Mouse (Mus musculus): ENCODE data around the gene Os9.
A peak's percentile ranks its signal among the peaks of the same experiment; 100 is the strongest.
"Not testable (repeated sequence)": the region's sequence is repeated elsewhere in the genome, so short reads cannot be mapped to it uniquely, and the experiment has no call there.

Gene Os9

DNA sequence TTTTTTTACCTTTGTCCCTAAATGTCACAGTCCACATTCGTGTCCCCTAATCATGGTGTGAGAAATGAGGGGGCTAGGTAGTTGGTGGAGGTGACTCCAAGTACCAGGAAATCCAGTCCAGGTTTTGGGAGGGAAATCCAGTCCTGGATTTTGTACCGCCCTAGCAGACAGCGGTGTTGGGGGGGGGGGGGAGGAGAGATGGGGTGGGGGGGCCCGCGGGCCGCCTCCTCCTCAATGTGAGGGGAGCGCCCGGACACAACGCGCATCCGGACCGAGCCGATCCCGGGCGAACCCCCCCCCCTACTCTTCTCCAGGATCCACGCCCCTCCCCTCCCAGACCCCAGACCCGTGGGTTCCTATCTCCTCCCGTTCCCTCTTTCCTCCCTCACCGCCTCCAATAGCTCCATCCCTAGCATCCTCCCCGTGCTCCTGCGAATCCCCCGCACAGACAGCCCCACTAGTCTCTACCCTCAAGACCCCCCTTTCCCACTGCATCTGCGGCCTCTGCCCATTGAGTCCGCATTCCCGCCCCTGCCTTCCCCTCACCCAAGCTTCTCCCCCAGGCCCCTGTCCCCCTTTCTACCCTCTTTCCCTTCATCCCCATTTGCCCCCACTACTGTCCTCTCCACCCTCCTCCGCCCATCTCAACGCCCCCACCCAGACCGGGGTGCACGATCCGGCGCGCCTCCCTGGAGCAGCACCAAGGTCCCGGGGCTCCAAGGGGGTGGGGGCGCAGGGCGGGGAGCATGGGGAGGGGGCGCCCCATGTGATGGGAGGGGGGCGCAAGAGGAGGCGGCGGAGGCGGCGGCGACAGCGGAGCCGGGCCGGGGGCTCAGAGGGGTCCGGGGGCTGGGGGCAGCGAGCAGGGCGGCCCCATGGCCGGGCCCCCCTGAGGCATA lies 42.0 kb downstream of the Os9 start:
- DNase-seq = peak; percentile 75

DNA sequence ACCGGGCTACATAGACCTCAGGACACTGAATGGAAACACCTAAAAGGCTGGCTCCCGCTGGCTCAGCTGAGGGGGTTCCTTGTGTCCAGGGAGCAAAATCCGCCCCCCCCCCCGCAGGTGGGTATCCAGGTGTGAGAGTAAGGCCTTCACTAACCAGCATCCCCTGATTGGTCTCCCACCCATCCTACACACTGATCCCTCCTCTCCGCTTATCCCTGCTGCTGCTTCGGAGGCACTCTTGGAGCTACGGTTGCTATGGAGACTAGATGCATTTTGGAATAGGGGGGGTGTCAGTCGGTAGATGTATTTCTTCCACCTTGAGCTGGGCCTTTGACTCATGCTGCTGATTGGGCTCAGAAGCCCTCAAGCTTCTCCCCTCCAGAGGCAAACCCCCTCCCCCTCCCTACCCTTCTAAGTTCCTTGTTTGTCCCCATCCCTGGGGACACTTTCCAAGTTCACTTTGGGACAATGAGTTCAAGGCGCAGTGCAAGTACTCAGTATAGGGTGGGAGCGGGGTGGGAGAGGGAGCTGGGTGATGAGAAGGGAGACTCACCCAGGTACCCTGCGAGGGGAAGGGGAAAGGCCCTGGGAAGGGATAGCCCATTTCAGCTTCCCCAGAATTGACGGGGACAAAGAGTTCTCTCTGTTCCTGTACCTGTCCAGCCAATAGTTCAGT lies 42.8 kb downstream of the Os9 start:
- DNase-seq = peak; percentile 56

DNA sequence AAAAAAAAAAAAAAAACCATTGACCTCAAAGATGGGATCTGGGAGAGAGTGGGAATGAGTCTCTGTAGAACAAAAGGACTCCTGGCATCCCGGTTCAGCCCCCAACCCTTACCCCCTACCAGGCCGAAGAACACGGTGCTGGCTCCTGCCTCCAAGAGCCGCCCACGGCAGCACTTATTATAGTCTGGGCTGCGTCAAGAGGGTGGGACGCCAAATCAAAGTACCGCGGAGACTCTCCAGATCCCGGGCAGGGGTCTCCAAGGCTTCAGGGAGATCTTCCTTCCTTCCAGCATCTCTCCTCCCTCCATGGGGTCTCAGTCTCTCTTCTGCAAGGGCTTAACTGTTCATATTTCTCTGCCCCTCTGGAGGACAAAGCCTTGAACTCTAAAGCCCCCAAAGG lies 43.4 kb downstream of the Os9 start:
- DNase-seq = peak; percentile 48

DNA sequence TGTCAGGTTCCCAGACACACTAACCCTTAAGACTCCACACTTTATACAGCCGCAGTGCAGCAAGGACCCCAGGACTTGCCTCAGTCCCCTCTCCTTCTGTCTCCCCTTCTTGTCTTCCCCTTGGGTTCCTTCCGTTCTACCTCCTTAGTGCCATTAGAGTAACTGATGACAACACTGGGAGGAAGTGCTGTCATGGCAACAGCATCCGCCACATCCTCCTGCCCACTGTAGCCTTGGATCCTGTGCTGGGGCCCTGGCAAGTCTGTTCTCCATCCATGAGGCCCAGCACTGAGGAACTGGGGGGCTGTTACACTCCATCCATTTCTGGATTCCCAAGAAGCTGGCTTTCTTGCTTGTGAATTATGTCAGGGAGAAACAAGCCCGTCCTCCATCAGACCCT lies 44.8 kb downstream of the Os9 start:
- DNase-seq = no peak

DNA sequence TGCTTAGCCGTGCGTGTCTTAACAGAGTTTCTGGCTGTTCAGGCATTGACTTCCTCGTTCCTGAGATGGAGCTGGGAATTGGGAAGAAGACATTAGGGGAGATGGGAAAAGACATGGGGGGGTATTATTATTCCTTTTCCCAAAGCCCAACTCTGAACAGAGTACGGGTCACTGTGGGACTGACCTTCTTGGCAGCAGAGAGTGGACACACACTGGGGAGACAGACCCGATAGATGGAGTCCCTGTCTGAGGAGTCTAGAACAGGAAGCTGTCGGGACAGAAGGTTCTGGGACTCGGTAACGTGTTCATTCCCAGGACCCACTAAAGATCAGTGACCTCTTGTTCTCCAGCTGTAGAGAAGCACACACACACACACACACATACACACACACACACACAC lies 45.3 kb downstream of the Os9 start:
- no peak for DNase-seq

DNA sequence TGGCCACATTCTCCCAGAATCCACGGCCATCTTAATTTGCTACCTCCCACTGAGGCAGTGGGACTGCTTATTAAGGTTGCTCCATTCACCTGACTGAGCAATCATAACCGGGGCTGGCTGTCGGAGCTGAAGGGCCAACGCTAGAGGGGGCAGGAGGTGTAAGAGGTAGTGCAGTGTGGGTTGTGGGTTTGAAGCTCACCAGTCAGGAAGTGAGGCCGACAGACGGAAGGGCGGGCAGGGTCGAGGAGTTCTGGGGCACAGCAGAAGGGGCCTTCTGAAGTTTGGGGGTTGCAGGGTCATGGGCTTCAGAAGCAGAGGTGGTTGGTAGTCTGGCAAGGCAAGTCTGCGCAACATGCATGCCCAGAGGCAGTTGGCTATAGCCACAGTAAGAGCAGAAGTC lies 45.9 kb downstream of the Os9 start, which contains the start of gene Agap2:
Gene Agap2 (plus strand): TSS at position 205 of the 400 bp plus-strand sequence.
- no peak for DNase-seq

DNA sequence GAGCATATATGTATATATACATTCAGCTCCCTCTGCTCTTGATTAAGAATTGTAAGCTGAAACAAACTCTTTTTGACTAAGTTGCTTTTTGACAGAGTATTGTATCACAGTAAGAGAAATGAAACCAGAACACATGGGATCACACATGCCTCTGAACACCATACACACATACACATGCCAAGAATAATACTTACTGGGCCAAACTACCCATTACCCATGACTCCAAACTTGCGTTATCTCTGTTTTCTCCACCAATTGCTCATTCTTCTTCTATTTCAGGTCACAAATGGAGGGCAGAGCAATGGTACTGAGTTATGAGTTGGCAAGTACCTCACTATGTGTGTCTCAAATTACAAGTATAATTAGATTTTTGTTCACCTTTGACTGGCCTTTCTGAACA lies 47.0 kb downstream of the Os9 start:
- DNase-seq = no peak

DNA sequence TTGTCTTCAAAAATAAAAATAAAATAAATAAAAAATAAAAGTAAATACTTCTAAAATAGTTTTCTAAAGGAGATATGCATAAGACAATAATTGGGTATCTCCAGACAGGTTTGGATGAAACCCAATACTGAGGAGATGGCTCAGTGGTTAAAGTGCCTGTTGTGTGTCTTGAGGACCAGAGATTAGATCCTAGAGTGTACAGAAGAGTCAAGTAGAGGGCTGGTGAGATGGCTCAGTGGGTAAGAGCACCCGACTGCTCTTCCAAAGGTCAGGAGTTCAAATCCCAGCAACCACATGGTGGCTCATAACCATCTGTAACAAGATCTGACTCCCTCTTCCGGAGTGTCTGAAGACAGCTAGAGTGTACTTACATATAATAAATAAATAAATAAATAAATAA lies 48.0 kb downstream of the Os9 start:
- DNase-seq = not testable (repeated sequence)

DNA sequence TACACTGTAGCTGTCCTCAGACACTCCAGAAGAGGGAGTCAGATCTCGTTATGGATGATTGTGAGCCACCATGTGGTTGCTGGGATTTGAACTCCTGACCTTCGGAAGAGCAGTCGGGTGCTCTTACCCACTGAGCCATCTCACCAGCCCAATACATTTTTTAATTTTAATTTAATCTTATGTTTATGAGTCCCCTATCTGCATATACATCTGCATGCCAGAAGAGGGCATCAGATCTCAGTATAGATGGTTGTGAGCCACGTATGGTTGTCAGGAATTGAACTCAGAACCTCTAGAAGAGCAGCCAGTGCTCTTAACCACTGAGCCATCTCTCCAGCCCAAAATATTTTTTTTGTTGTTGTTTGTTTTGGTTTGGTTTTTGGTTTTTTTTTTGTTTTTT lies 48.7 kb downstream of the Os9 start:
- DNase-seq = not testable (repeated sequence)

DNA sequence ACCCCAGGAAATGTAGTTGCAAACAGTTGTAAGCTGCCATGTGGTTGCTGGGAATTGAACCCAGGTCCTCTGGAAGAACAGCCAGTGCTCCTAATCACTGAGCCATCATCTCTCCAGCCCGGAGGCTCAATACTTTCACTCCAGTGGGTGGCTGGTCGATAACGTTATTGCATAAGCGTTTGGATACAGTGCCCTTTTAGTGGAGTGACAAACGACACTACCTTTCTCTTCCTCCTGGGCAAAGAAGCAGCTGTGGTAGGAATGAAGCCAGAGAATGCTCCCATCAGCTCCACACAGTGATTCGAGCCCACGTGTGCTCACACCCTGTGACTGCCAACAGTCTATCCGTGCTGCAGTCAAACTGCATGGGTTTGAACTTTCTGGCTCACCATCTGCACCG lies 49.7 kb downstream of the Os9 start:
- DNase-seq = no peak

DNA sequence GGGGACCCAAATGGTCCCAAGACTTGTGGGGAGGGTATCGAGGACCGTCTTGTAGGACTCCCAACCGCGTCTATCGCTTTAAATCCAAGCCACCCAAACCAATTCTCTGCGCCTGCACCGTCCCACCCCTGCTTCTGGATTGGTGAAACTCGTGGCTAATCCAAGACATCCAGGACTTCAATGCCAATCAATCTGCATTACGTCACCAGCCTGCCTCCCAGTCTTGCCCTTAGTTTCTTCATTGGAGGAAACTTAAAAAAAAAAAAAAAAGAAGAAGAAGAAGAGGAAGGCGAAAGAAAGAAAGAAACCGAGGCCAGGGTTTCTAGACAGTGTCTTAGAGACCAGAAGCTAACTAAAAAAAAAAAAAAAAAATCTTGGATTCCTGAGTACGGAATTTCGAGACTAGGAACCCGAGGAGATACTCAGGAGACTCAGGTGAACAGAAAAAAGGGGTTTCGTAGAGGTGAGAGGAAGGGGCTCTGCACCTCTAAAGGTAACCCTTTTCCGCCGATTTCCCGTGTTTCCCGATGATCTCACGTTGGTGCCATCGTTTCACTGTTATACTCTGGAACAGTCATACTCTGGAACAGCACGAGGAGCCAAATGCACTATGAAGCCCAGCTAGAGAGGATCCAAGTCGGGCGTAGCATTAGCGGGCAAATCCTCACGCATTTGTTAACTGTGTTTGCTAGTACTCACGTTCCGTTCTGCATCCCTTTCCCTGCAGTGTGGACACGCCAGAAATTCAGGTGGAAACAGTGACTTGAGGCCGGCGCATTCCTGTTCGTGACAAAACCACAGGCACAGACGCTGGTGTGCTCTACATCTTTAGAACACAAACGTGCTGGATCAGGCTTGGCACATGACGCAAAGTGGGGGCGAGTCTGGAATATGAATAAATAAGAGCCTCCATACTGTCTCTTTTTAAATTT lies 50.5 kb downstream of the Os9 start, which contains the start of gene Tspan31:
Gene Tspan31 (minus strand): TSS at position 75 of the 932 bp plus-strand sequence.
- DNase-seq = peak; percentile 77

DNA sequence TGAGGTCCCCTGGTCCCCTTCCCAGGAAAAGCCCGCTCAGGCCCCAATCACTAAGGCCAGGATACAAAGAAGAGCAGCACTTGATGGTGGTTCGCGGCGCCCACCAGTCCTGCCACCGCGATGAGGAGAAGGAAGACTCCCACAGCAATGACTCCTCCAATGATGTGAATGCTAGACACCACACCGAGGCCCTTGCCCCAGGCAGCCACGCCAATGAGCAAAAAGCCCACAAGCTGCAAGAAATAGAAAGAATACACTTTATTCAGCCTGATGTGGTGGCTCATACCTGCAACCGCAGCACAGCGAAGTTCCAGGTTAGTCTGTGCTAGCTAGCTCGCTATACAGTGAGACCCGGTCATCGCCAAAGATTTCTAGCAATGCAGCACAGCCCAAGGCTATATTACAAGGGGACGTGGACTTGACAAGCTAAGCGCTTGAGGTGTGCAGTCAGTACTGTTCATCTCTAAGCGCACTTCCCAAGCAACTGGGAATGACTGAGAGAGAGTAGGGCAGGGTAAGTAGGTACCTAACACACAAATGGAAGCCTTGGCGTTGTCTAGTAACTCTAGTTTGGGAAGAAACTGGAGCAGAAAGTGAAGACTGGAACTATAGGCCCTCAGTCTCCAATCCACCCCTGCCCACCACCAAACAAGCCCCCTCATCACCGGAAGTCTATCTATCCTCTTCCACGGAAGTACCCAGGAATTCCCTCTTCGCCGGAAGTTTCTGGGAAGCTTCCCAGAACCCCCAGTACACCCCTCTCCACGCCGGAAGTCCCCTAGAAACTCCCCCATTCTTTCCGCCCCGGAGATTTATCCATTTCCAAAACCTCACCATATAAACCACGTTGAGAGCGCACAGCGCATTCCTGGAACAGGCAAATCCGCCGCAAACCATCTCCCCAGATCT lies 51.4 kb downstream of the Os9 start:
- DNase-seq = peak; percentile 62

DNA sequence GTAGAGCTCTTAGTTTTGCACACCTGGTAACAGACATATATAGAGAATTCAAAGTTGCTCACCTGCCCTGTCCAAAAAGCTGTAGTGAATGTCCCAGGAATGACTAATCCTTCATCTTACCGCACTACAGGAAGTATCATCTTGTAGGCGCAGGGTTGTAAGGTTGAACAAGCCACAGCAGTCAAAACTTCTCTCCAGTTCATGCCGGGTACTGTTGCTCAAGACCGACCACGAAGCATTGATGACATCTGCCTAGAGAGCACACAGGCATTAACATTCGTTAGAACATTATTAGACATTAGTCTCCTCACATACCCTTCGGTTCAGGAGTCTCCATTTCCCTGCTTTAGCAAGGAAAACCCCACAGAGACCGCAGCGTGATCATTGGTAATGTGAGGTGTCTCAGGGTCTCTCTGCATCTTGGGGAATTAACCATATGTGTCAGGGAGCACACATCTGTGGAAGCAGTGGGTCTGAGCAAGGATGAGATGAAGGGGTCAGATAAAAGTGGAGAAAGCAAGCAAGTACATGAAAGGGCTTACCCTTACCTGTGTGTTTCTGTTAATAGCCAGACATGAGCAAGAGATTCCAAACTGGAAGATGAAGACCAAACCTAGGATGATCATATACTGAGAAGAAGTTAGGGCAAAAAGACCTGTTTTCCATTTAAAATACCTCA lies 52.4 kb downstream of the Os9 start:
- DNase-seq = no peak

DNA sequence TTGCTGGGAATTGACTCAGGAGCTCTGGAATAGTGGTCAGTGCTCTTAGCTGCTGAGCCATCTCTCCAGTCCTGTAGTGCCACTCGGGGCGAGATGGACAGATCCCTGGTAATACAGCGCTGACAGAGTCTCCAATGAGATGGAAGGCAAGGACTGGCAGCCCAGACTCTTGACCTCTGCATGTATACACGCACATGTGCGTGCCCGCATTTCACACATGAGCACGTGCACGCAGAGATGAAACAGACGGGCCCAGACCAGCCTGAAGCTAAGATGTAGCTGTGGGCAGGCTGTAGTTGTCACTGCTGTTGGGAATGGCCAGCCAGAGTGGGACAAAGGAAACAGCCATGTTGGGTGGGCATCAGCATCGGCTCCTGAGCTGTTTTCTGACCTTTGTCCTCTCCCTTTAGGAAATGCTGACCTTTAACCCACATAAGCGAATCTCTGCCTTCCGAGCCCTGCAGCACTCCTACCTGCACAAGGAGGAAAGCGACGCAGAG lies 54.4 kb downstream of the Os9 start:
- no peak for DNase-seq

DNA sequence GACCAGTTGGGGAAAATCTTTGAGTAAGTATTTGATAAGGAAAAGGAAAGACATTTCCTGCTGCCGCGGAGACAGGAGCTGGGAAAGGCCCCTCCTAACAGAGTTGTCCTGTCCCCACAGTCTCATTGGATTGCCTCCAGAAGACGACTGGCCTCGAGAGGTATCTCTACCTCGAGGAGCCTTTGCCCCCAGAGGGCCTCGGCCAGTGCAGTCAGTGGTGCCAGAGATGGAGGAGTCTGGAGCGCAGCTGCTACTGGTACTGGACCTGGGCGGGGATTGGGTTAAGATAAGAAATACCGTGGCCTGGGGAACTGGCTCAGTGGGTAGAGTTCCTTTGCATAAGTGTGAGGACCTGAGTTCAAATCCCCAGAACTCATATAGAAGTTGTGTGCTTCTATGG lies 55.0 kb downstream of the Os9 start:
- no peak for DNase-seq

DNA sequence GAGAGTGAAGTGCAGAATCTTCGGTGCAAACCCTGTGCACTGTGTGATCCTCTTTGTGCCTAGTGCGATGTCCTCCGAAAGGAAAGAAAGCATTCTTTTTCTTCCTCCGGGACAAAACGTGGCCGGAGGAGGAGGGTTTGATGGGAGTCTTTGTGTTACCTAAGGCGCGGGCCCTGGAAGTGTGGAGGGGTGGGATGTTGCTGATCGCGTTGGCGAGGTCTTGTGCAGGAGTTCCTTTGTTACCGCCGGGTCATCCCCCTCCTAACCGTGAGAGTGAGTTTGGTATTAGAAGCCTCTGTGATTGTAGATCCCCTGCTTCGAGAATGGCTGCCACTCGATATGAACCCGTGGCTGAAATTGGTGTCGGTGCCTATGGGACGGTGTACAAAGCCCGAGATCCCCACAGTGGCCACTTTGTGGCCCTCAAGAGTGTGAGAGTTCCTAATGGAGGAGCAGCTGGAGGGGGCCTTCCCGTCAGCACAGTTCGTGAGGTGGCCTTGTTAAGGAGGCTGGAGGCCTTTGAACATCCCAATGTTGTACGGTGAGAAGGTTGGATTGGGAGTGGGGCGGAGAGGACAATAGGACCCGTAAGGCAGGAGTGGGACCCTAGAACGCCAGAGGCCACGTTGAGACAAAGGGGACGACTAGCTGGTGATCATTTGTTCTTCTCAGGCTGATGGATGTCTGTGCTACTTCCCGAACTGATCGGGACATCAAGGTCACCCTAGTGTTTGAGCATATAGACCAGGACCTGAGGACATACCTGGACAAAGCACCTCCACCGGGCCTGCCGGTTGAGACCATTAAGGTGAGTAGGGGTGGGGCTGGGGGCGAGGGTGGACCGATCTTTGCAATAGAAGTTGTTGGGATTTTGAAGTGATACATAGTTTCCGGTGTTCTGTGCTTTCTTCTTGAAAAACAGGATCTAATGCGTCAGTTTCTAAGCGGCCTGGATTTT lies 56.7 kb downstream of the Os9 start:
- DNase-seq = no peak

DNA sequence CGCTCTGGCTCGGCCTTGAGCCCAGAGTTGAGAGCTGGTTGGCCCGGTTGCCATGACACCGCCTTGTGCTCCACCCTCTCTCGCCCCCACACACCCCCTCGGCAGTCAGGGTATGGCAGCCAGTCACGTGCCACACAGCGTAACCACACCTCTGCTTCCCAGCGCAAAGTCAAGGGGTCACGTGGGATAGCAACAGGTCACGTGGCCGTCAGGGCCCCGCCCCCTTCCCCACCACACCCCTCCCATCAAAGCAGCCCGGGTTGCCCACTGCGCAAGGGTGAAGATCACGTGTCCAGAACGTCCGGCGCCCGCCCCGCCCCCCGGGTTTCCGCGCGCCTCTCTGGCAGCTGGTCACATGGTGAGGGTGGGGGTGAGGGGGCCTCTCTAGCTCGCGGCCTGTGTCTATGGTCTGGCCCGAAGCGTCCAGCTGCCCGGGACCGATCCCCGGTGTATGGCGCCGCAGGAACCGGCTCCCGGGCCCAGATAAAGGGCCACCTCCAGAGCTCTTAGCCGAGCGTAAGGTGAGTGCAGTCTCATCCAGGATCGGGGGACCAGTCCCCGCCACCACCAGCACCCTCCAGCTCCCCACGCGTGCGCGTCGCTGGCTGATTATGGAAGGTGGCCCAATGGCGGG lies 57.6 kb downstream of the Os9 start, which contains the start of gene Cdk4:
Gene Cdk4 (plus strand): TSS at position 296 of the 634 bp plus-strand sequence.
- DNase-seq = peak; percentile 99

DNA sequence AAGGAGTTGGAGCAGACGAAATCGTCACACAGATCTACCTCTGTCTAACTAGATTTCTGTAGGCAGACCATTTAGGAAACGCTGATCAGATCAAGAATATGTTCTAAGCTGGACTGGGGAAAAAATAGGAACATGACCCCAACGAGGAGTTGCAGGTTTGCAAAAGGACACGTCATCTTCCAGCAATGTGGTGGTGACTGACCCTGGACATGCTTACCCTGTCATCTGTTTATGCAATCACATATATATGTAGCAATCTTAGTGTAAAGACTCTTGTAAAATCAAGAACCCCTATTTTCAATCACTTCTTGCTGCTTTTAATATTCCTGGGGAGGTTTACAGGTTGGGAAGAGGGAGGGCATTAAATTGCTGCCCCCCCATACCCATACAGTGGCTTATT lies 58.4 kb downstream of the Os9 start:
- DNase-seq = no peak

DNA sequence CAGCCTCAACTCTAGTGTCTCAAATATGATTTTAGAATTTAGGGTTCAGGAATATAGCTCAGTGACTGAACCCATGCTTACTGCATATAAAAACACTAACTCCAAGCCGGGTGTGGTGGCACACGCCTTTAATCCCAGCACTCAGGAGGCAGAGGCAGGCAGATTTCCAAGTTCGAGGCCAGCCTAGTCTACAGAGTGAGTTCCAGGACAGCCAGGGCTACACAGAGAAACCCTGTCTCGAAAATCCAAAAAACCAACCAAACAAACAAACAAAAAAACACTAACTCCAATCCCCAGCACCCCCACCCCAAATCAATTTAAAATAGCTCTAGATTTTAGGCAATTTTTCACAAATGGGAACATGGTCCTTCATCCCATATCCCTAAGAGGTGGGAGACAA lies 58.8 kb downstream of the Os9 start:
- not testable (repeated sequence) for DNase-seq

Measured in right cerebral cortex, postnatal 4 days (tissue).